Mouse (Mus musculus): ENCODE data around the gene Capn2. TPM values are rescaled to one million over a fixed set of nuclear protein-coding genes. Genes with fewer than 3 reads are reported as not detected.
A peak's percentile ranks its signal among the peaks of the same experiment; 100 is the strongest.

Capn2 gene
- polyA plus RNA-seq, 1 experiment = 148 TPM

DNA sequence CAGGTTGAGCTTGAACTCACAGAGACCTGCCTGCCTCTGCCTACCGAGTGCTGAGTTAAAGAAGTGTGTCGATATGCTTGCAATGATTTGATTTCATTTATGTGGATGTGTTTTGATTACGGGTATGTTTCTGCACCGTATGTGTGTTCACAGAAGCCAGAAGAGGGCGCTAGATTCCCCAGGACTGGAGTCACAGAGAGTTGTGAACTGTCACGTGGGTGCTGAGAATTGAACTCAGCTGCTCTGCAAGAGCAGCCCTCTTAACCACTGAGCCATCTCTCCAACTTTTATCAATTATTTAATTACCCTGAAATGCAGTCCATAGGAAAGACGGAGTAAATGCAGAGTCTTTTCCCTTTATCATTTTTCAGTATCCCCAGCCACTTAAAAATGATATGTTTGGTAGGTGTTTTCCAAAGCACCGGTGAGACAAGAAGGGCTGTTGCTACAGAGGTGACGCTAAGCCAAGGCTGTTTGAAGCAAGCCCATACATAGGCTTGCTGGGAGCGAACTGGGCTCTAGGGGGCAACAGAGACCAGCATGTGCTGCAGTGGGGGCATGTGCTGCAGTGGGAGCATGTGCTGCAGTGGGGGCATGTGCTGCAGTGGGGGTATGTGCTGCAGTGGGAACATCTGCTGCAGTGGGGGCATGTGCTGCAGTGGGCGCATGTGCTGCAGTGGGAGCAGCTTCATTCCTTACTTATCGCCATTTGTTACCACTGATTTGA is 36.4 kb upstream of the Capn2 start:
- Histone ChIP-seq H3K36me3 (ENCODE audit: control insufficient read depth, insufficient read depth) (no peaks in the 10 kb centered on the region), H3K4me2 (ENCODE audit: low read depth) (no peak overlapping the region), H3ac (ENCODE audit: control insufficient read depth, insufficient read length) (no peak overlapping the region), H3K4me3 (no peak overlapping the region), H3K79me2 (ENCODE audit: control insufficient read depth, insufficient read depth) (no peaks in the 10 kb centered on the region), H3K27me3 (ENCODE audit: control insufficient read depth, insufficient read depth, insufficient read length) (no peaks in the 10 kb centered on the region)
- TF ChIP-seq E2F4 (IDR thresholded peaks at IDR 0.05; ENCODE audit: insufficient read depth) = no peak
- peak in 1 of 3 experiments; percentile 47 for TF ChIP-seq MYOG (IDR thresholded peaks at IDR 0.05; ENCODE audit: control insufficient read depth in 1 of 3, insufficient read depth in 1 of 3, insufficient read length in 2 of 3, low read depth in 2 of 3)
- peak in 2 of 3 experiments; percentile 13 to 27 for TF ChIP-seq MYOD1 (IDR thresholded peaks at IDR 0.05; ENCODE audit: control insufficient read depth in 1 of 3, insufficient read length in 2 of 3, low read depth in 2 of 3)

DNA sequence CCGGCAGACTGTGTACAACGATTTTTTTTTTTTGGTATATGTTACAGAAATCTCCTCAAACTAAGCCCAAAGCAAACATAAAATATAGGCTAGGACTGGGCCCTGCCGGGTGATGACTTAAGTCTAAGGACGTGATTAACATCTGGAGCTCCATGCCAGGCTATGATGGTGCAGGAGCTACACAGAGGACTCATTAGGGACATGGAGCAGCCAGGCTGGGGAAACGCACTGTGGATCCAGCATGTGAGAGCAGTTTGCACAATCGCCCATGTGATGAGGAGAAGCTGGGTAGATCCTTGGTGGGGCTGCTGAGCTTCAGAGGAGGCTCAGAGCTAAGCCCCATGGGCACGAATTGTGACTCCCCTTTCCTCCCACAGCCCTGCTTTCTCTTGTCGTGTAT is 33.4 kb upstream of the Capn2 start:
- no peaks in the 10 kb centered on the region for H3K36me3 ChIP-seq (ENCODE audit: control insufficient read depth, insufficient read depth)
- H3K4me3 ChIP-seq = no peak overlapping the region
- H3K4me2 ChIP-seq (ENCODE audit: low read depth) = no peak overlapping the region
- no peak overlapping the region for H3ac ChIP-seq (ENCODE audit: control insufficient read depth, insufficient read length)
- H3K27me3 ChIP-seq (ENCODE audit: control insufficient read depth, insufficient read depth, insufficient read length) = no peaks in the 10 kb centered on the region
- no peak for TF ChIP-seq MAX (IDR thresholded peaks at IDR 0.05; ENCODE audit: low read depth)
- no peak for TF ChIP-seq SRF (IDR thresholded peaks at IDR 0.05; ENCODE audit: control insufficient read depth, insufficient read length, low read depth)
- no peak for TF ChIP-seq MYOG (IDR thresholded peaks at IDR 0.05; ENCODE audit: control insufficient read depth in 1 of 3, insufficient read depth in 1 of 3, insufficient read length in 2 of 3, low read depth in 2 of 3)
- no peak for TF ChIP-seq MYOD1 (IDR thresholded peaks at IDR 0.05; ENCODE audit: control insufficient read depth in 1 of 3, insufficient read length in 2 of 3, low read depth in 2 of 3)
- no peak for TF ChIP-seq CEBPB (IDR thresholded peaks at IDR 0.05; ENCODE audit: insufficient read depth, poor library complexity, severe bottlenecking)
- TF ChIP-seq E2F4 (IDR thresholded peaks at IDR 0.05; ENCODE audit: insufficient read depth) = no peak
- TF ChIP-seq TCF3 (IDR thresholded peaks at IDR 0.05; ENCODE audit: insufficient read length, low read depth) = no peak
- no peak for TF ChIP-seq USF1 (IDR thresholded peaks at IDR 0.05; ENCODE audit: low read depth)
- no peak for TF ChIP-seq TCF12 (IDR thresholded peaks at IDR 0.05; ENCODE audit: insufficient read depth, poor library complexity, severe bottlenecking)
- TF ChIP-seq REST (IDR thresholded peaks at IDR 0.05; ENCODE audit: insufficient read depth, insufficient read length) = no peak
- no peaks in the 10 kb centered on the region for H3K79me2 ChIP-seq (ENCODE audit: control insufficient read depth, insufficient read depth)

DNA sequence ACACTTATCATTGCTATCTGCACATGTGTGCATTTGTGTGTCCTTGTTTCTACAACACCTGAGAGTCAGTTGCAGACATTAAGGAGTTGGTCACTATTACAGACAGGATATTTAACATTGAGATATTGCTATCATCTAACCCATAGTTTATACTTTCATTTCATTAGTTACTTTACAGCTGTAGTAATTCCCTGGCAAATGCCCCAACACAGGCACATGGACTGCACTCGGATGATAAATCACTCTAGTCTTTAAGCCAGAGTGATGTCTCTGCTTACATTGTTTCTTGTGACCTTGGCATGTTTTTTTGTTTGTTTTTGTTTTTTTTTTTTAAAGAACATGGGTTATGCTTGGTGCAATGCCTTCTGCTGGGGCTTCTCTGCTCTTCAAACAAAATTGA is 26.5 kb upstream of the Capn2 start:
- no peak overlapping the region for H3K4me3 ChIP-seq
- no peaks in the 10 kb centered on the region for H3K27me3 ChIP-seq (ENCODE audit: control insufficient read depth, insufficient read depth, insufficient read length)
- H3K79me2 ChIP-seq (ENCODE audit: control insufficient read depth, insufficient read depth) = no peaks in the 10 kb centered on the region
- no peaks in the 10 kb centered on the region for H3K36me3 ChIP-seq (ENCODE audit: control insufficient read depth, insufficient read depth)
- TF ChIP-seq USF1 (IDR thresholded peaks at IDR 0.05; ENCODE audit: low read depth) = no peak
- no peak for TF ChIP-seq TCF3 (IDR thresholded peaks at IDR 0.05; ENCODE audit: insufficient read length, low read depth)
- TF ChIP-seq POLR2AphosphoS2 (IDR thresholded peaks at IDR 0.05; ENCODE audit: insufficient read length, low read depth) = no peak
- no peak for TF ChIP-seq CEBPB (IDR thresholded peaks at IDR 0.05; ENCODE audit: insufficient read depth, poor library complexity, severe bottlenecking)
- TF ChIP-seq E2F4 (IDR thresholded peaks at IDR 0.05; ENCODE audit: insufficient read depth) = no peak
- TF ChIP-seq MYOG (IDR thresholded peaks at IDR 0.05; ENCODE audit: control insufficient read depth in 1 of 3, insufficient read depth in 1 of 3, insufficient read length in 2 of 3, low read depth in 2 of 3) = no peak
- no peak for TF ChIP-seq MYOD1 (IDR thresholded peaks at IDR 0.05; ENCODE audit: control insufficient read depth in 1 of 3, insufficient read length in 2 of 3, low read depth in 2 of 3)
- TF ChIP-seq TCF12 (IDR thresholded peaks at IDR 0.05; ENCODE audit: insufficient read depth, poor library complexity, severe bottlenecking) = no peak
- no peak for TF ChIP-seq SRF (IDR thresholded peaks at IDR 0.05; ENCODE audit: control insufficient read depth, insufficient read length, low read depth)
- no peak for TF ChIP-seq POLR2A (IDR thresholded peaks at IDR 0.05; ENCODE audit: insufficient read length, low read depth)
- no peak for TF ChIP-seq REST (IDR thresholded peaks at IDR 0.05; ENCODE audit: insufficient read depth, insufficient read length)
- TF ChIP-seq MAX (IDR thresholded peaks at IDR 0.05; ENCODE audit: low read depth) = no peak
- no peak overlapping the region for H3ac ChIP-seq (ENCODE audit: control insufficient read depth, insufficient read length)
- H3K4me2 ChIP-seq (ENCODE audit: low read depth) = peak overlapping the region; percentile 45

DNA sequence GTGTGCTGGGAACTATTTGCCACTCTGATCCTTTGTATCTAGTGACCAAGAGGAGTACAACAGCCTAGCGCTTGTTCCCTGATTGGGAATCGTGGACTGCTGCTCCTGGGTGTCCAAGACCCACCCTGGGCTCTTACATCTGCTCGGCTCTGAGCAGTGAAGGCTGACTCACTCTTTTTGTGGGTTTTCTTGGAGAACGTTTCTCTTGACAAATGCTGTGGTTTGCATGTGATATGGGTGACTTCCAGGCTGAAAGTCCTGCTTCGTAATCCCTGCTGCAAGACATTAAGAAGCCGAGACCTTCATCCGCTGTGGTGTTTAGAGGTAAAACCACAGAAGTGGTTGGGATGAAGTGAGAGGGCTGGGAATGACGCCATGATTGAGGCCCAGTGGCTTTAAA is 25.7 kb upstream of the Capn2 start:
- H3K36me3 ChIP-seq (ENCODE audit: control insufficient read depth, insufficient read depth) = no peaks in the 10 kb centered on the region
- peak overlapping the region; percentile 69 for H3K4me2 ChIP-seq (ENCODE audit: low read depth)
- TF ChIP-seq MYOG (IDR thresholded peaks at IDR 0.05; ENCODE audit: control insufficient read depth in 1 of 3, insufficient read depth in 1 of 3, insufficient read length in 2 of 3, low read depth in 2 of 3) (peak in 2 of 3 experiments; percentile 52 to 74), CEBPB (IDR thresholded peaks at IDR 0.05; ENCODE audit: insufficient read depth, poor library complexity, severe bottlenecking) (peak; percentile 62; the same call in 1 of the 2 replicates), POLR2AphosphoS2 (IDR thresholded peaks at IDR 0.05; ENCODE audit: insufficient read length, low read depth) (no peak), TCF12 (IDR thresholded peaks at IDR 0.05; ENCODE audit: insufficient read depth, poor library complexity, severe bottlenecking) (peak; percentile 66), POLR2A (IDR thresholded peaks at IDR 0.05; ENCODE audit: insufficient read length, low read depth) (no peak), REST (IDR thresholded peaks at IDR 0.05; ENCODE audit: insufficient read depth, insufficient read length) (no peak), TCF3 (IDR thresholded peaks at IDR 0.05; ENCODE audit: insufficient read length, low read depth) (no peak), USF1 (IDR thresholded peaks at IDR 0.05; ENCODE audit: low read depth) (no peak), MAX (IDR thresholded peaks at IDR 0.05; ENCODE audit: low read depth) (no peak), E2F4 (IDR thresholded peaks at IDR 0.05; ENCODE audit: insufficient read depth) (no peak), SRF (IDR thresholded peaks at IDR 0.05; ENCODE audit: control insufficient read depth, insufficient read length, low read depth) (peak; percentile 22), MYOD1 (IDR thresholded peaks at IDR 0.05; ENCODE audit: control insufficient read depth in 1 of 3, insufficient read length in 2 of 3, low read depth in 2 of 3) (peak in 2 of 3 experiments; percentile 8 to 42)
- no peaks in the 10 kb centered on the region for H3K27me3 ChIP-seq (ENCODE audit: control insufficient read depth, insufficient read depth, insufficient read length)
- H3ac ChIP-seq (ENCODE audit: control insufficient read depth, insufficient read length) = no peak overlapping the region
- no peak overlapping the region for H3K4me3 ChIP-seq
- H3K79me2 ChIP-seq (ENCODE audit: control insufficient read depth, insufficient read depth) = no peaks in the 10 kb centered on the region
